Mouse (Mus musculus) heart, postnatal 0 days (tissue): ENCODE measurements around the gene Prkca. TPM values are rescaled to one million over a fixed set of nuclear protein-coding genes. Genes with fewer than 3 reads are reported as not detected.

Source experiments
- ATAC-seq: fragments of 200-750 bp; cut with Nextera tagmentation; 2 replicates; pipeline ENCODE4 v1.8.0; 2017; ENCODE audit warnings: low read depth, moderate number of reproducible peaks, moderate library complexity; ENCODE audit not compliant: insufficient read depth
- DNase-seq: peaks from one replicate; pipeline ENCODE4 v3.0.0-alpha.2; 2016; ENCODE audit warnings: low spot score
- H3K27ac ChIP-seq: fragments of 300-500 bp; sonication (generic); 2 replicates; pipeline ENCODE4 v1.5.1; 2014; ENCODE audit warnings: low read depth, mild to moderate bottlenecking
- H3K27me3 ChIP-seq: fragments of 300-500 bp; sonication (generic); 2 replicates; pipeline ENCODE4 v1.6.1; 2014; ENCODE audit warnings: low read length, mixed read lengths; ENCODE audit not compliant: control insufficient read depth, insufficient read depth
- H3K36me3 ChIP-seq: fragments of 300-500 bp; sonication (generic); replicated peaks from 2 replicates; pipeline ENCODE4 v1.6.1; 2014; ENCODE audit warnings: low read length, mixed read lengths; ENCODE audit not compliant: control insufficient read depth, insufficient read depth
- H3K4me1 ChIP-seq: fragments of 300-500 bp; sonication (generic); 2 replicates; pipeline ENCODE4 v1.6.1; 2014; ENCODE audit warnings: antibody characterized with exemption; ENCODE audit not compliant: control insufficient read depth, insufficient read depth
- H3K4me2 ChIP-seq: fragments of 300-500 bp; sonication (generic); 2 replicates; pipeline ENCODE4 v1.6.1; 2014; ENCODE audit warnings: low read depth, mild to moderate bottlenecking, low read length, moderate library complexity
- H3K4me3 ChIP-seq: fragments of 300-500 bp; sonication (generic); 2 replicates; pipeline ENCODE4 v1.5.1; 2014; ENCODE audit warnings: low read depth, low read length
- H3K9ac ChIP-seq: fragments of 300-500 bp; sonication (generic); replicated peaks from 2 replicates; pipeline ENCODE4 v1.6.1; 2014; ENCODE audit warnings: low read depth, low read length, mixed read lengths
- H3K9me3 ChIP-seq: fragments of 300-500 bp; sonication (generic); replicated peaks from 2 replicates; pipeline ENCODE4 v1.6.1; 2016; ENCODE audit warnings: low read length; ENCODE audit not compliant: control insufficient read depth
- CTCF ChIP-seq: IDR thresholded peaks from 2 replicates; pipeline ENCODE4 v1.5.1; 2016; ENCODE audit warnings: antibody characterized with exemption, control low read depth, low read depth
- EP300 ChIP-seq: IDR thresholded peaks from 2 replicates; pipeline ENCODE4 v1.6.1; 2016; ENCODE audit warnings: antibody characterized with exemption, low read depth
- WGBS: fragments of 180-500 bp; shearing (Covaris S2); extraction: QIAGEN DNeasy Blood & Tissue Kit; methylation state at CpG from one replicate; pipeline ENCODE4 v1.1.7; 2014; 5-methylcytosine and 5-hydroxymethylcytosine counted together
- polyA plus RNA-seq: library from polyadenylated mRNA; unstranded; fragments of >200 nt; fragmentation: Nextera tagmentation; extraction: Ambion mirVana; gene quantifications from 2 replicates; pipeline ENCODE4 v1.2.1, GENCODE M21; 2015
- total RNA-seq: library from RNA; depleted of rRNA; stranded (reverse); fragments of >200 nt; gene quantifications from 2 replicates; pipeline ENCODE4 v1.2.3, GENCODE M21; 2014; ENCODE audit warnings: low replicate concordance

Gene Prkca
- total and polyA plus RNA-seq, 2 experiments from 2014 or later: 7.0 to 11.2 TPM

DNA sequence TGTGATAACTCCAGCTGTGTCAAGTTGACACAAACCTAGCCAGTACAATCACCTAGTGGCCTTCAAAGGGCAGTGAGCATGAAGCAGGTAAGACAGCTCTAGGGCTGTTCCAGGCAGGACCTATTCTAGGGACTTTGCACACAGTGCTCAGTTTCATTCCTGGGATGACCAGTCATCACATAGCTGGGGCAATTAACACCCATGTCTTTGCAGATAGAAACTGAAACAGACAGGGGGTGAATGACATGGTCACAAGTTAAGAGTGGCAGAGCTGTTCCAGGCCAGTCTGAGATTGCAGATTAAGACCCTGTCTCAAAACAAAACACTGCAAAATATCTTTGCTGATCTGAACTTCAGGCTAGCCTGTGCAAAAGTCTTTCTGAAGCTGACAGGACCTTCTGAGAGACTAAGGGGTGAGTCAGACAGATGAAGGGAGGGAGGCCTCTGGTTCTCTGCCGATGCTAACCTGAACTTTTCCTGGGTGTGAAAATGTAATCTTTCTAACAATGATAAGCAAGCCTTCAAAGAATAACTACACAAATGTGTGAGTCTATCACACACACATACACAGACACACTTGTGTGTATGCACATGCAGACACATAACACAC, 60.8 kb downstream of the Prkca start:
- 14% methylated on average over 1 of the region's 1 CpGs for WGBS
- Histone ChIP-seq H3K27ac (no peak overlapping the region), H3K36me3 (no peaks in the 10 kb centered on the region), H3K4me3 (no peak overlapping the region), H3K4me1 (peaks cover 17% of the 10 kb centered on the region), H3K9ac (no peak overlapping the region), H3K4me2 (no peak overlapping the region), H3K9me3 (no peaks in the 10 kb centered on the region), H3K27me3 (no peaks in the 10 kb centered on the region)
- no peak for ATAC-seq
- no peak for DNase-seq
- no peak for TF ChIP-seq EP300
- TF ChIP-seq CTCF: no peak

DNA sequence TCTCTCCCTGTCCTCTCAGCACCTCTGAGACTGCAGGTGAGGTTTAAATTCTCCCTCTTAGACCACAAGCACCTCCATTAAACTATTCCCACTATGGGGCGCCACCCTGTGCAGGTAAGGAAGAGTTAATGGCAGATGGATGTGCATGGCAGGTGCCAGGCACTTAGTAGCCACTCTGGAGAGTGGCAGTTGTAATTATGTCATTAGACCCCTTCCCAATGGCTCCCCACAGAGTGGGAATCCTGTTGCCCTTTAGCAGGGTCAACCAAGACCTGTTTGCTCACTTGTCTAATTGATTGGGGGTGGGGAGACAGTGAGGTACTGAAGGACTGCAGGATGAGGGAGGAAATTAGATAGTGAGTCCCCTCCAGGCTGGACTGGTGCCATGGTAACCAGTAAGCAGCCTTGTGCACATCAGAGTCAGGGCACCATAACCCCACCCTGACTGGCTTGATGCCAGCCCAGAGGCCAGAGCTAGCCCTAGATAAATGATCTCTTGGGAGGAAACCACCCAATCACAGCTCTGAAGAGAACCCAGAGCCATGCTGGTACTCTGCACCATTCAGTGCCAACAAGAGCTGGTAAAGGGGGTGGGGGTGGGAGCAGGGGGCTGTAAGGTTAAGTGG, 63.9 kb downstream of the Prkca start:
- no peak overlapping the region for H3K4me2 ChIP-seq
- no peaks in the 10 kb centered on the region for H3K36me3 ChIP-seq
- no peak overlapping the region for H3K9ac ChIP-seq
- no peak overlapping the region for H3K4me3 ChIP-seq
- no peak for DNase-seq
- WGBS: 100% methylated on average over 1 of the region's 1 CpGs
- no peak overlapping the region for H3K27ac ChIP-seq
- H3K27me3 ChIP-seq: no peaks in the 10 kb centered on the region
- H3K4me1 ChIP-seq: 0 out of 2 replicates have a peak, but pooled peaks cover 6% of the 10 kb centered on the region
- peak; percentile 49 for ATAC-seq
- H3K9me3 ChIP-seq: no peaks in the 10 kb centered on the region
- no peak for TF ChIP-seq EP300

DNA sequence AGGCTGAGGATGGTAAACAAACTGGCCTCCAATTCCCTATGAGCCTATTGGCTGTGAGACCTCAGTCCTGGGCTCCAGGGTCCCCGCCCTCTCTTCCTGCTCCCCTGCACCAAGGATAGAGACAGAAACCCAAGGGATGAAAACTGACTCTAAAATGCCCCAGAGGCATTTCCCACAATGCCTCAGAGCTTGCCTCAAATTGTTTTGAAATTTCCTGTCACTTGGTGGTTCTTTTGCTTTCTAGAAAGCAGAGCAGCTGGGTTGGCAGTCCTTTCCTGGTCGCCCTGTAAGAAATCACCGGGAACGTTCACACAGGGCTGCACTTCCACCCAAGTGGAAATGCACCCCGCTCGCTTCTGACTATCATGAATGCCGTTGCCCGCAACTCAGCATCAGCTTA, 66.6 kb downstream of the Prkca start:
- peaks cover 15% of the 10 kb centered on the region for H3K4me1 ChIP-seq
- no peaks in the 10 kb centered on the region for H3K36me3 ChIP-seq
- no peak overlapping the region for H3K9ac ChIP-seq
- TF ChIP-seq EP300 (no peak), CTCF (no peak)
- H3K4me3 ChIP-seq: no peak overlapping the region
- ATAC-seq: no peak
- 88% methylated on average over 8 of the region's 8 CpGs for WGBS
- H3K9me3 ChIP-seq: no peaks in the 10 kb centered on the region
- no peak overlapping the region for H3K4me2 ChIP-seq
- H3K27ac ChIP-seq: no peak overlapping the region
- no peak for DNase-seq
- H3K27me3 ChIP-seq: no peaks in the 10 kb centered on the region

DNA sequence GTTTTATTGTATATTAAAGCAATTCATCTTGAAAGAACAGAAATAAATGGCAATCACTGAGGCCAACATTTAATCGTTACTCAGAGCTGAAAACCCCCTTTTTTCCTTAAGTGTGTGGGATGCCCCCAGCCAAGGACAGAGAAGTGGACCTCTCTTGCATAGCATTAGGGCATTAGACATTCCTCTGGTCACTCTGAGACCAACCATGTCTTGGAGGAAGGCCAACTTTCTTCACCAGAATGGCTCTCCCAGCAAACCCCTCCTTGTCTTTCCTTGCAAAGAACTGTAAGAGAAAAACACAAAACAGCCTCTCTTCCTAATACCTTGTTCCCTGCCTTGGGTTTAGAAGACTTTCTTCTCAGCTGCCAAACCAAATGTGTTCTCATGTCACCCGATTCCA, 67.6 kb downstream of the Prkca start:
- no peak for TF ChIP-seq CTCF
- no peak for TF ChIP-seq EP300
- H3K9me3 ChIP-seq: no peaks in the 10 kb centered on the region

DNA sequence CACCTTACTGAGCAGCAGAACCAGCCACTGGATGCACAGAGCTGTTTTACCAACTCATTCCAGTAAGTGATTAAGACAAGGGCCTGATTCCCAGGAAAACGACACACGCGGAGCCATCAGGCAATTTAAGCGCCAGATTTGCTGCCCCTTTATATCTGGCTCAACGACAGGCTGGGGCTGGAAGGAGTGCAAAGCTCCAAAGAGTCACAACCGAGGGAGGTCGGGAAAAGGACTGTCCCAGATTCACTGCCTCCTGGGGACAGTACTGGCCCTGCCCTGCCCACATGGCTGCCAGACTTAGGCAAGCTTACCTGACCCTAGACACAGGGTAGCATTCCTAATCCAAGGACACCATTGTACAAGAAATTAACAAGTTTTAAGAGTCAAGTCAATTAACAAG, 69.7 kb downstream of the Prkca start:
- Histone ChIP-seq H3K27ac (no peak overlapping the region), H3K4me3 (no peak overlapping the region), H3K4me2 (no peak overlapping the region), H3K4me1 (peaks cover 27% of the 10 kb centered on the region), H3K9ac (no peak overlapping the region), H3K9me3 (no peaks in the 10 kb centered on the region), H3K27me3 (no peaks in the 10 kb centered on the region), H3K36me3 (no peaks in the 10 kb centered on the region)
- 39% methylated on average over 7 of the region's 7 CpGs for WGBS
- ATAC-seq: no peak
- DNase-seq: no peak
- TF ChIP-seq EP300 (no peak), CTCF (no peak)

More for the DNA sequence above, 67.6 kb downstream of the Prkca start:
- Histone ChIP-seq H3K4me2 (no peak overlapping the region), H3K27me3 (no peaks in the 10 kb centered on the region), H3K36me3 (no peaks in the 10 kb centered on the region), H3K4me1 (peaks cover 22% of the 10 kb centered on the region), H3K9ac (no peak overlapping the region), H3K27ac (no peak overlapping the region), H3K4me3 (no peak overlapping the region)
- WGBS: 72% methylated on average over 2 of the region's 2 CpGs
- no peak for ATAC-seq
- DNase-seq: no peak
